Mouse (Mus musculus): ENCODE data around the gene Zfp423.

DNA sequence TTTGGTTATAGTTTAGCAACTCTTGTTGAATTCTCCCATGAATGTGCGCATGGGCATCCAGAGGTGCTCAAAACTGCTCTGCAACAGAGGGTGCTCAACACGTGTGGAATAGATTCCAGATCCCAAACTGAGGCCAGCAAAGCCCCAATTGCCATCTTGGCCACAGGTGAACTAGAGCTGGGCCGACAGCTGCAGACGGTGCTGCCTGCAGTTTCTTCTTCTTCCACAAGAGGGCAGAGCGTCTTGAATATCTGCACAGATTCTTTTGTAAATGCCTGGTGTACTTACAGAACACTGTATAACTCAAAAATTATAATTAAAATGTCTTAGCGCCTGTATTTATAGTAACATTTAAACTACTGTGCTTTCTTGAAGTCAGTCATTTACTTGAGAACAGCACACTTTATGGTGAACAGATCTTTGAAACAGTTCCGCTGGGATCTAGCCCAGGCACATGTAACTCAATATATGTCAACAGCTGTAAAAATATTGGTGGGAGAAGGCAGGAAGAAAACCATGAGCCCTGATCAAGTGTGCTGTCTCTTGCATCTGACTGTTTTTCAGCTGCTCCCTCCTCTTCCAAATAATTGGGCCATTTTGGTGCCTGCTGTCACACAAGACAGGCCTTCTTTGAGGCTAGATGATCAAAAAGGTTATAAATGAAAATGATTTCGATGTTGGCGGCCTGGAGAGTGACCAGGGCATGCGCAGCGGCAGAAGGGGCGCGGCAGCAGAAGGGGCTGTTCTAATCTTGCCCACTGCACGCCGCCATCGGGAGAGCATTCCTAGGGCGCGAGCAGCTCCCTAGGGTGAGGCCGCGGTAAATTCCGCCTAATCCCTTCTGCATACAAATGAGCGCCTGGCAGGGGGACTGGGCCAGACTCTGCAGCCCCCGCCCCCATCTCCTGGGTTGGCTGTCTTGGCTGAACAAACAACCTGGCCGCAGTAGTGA is 243.4 kb downstream of the Zfp423 start:
- peak; percentile 89 for TF ChIP-seq CTCF (IDR thresholded peaks at IDR 0.05)
- no peak for TF ChIP-seq EP300 (IDR thresholded peaks at IDR 0.05)

Measured in lung, postnatal 0 days (tissue).